Mouse (Mus musculus): Measurements from ENCODE around the gene Grip2.

The Grip2 gene

DNA sequence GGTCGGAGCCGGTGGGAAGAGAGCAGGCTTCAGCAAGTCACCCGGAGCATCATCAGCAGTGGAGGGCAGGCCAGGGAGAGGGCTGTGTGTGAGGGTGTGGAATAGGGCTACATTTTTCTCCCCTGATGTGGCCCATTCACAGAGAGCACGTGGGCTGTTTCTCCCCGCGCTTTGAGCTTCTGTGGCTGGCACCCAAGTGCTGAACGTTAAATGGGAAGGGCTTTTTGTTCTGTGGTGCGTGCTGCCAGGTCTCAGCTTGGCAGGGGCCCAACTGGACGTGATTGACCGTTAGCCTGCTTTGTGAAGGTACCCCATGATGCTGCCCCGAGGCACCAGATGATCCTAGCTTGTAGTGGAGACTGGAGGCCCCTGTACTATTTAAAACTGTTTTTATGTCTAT, 94.9 kb downstream of the Grip2 start:
- DNase-seq (ENCODE audit: low spot score in 2 of 2), result peak in 1 of 2 experiments; percentile 36

DNA sequence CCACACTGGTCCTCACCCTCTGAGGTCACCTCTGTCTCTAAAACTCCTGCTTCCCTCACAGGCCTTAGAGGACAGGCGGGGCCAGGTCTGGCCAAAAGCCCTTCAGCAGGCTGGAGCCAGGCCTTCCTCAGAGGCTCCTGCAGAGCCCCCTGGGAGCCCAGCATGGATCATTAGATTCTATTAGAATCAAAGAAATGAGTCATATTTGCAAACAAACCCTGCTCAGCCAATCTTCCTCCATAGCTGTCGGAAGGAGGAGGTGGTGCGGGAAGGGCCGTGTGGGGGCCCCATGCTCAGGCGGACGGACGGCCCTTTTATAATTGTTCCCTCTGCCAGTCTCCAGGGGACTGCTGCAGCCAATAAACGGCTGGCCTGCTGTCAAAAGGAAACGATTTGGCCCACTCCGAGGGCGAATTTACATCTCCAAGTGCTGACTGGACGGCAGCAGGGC, 97.3 kb downstream of the Grip2 start:
- peak; percentile 48 to 86 for DNase-seq (ENCODE audit: low spot score in 2 of 2)

DNA sequence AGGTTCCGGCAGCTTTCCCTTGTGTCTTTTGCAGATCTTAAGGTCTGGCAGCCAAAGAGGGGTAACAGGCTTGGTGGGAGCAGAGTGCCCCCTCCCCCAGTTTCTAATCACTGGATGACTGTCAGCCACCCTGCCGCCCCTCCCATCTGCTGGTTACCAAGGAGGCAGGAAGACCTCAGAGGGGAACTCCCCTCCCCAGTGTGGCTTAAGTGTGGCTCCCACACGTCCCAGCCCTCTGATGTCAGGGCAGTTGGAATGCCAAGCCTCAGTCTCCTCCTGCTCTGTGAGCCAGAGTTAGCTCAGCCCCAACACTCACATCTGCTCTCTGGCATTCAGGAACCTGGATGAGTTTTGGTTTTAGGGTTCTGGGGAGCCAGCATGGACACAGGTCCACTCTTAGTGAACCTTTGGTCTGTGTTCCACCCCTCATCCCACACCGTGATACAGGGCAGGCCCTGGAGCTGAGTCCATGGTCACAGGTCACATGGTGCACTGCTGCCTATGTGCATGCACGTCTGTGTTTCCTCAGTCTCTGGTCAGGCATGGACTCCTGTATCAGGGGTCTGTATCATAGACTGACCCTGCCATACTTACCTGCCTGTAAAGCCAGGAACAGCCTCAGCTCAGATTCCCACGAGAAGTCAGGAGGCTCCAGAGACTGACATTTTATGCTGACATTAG, 98.0 kb downstream of the Grip2 start:
- no peak for DNase-seq (ENCODE audit: low spot score in 2 of 2)

DNA sequence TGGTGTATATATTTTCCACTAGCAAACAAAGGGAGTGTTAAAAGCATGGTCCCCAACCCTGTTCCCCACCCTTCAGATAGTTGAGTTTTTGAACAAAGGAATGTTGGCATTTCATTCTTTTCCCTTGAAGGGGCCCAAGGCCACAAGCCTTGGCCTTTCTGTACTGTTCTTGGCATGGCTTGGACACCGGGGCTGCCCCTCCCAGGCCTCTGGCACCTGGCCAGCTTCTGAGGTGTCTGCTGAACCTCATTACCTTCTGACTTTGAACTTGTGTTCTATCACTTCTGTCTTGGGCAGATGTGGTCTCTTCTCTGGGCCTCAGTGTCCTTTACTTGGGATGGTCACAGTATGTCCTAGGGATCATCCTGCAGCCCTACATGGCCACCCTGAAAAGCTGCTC, 99.7 kb downstream of the Grip2 start:
- DNase-seq (ENCODE audit: low spot score in 2 of 2), result no peak

DNA sequence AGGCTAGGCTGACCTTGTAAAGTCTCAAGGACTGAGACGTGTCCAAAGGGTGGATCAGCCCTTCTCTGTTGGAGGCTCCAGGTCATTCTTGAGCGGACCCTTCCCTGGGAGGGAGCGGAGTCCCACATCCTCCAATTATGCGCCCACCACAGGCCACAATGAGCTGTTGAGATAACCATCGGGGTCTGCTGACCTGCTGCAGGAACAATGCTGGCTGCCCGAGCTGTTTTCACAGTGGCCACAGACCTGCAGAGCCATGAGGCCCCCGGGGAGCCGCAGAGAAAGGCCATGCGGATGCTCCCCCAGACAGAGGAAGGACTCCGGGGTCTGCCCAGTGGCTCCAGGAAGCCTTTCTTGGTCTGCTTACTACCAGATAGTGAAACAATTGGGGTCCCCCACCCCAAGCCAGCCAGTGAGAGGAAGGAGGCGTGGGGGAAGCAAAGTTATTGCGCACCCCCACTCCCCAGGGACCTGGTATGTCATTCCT, 105.8 kb downstream of the Grip2 start:
- no peak for DNase-seq (ENCODE audit: low spot score in 2 of 2)

DNA sequence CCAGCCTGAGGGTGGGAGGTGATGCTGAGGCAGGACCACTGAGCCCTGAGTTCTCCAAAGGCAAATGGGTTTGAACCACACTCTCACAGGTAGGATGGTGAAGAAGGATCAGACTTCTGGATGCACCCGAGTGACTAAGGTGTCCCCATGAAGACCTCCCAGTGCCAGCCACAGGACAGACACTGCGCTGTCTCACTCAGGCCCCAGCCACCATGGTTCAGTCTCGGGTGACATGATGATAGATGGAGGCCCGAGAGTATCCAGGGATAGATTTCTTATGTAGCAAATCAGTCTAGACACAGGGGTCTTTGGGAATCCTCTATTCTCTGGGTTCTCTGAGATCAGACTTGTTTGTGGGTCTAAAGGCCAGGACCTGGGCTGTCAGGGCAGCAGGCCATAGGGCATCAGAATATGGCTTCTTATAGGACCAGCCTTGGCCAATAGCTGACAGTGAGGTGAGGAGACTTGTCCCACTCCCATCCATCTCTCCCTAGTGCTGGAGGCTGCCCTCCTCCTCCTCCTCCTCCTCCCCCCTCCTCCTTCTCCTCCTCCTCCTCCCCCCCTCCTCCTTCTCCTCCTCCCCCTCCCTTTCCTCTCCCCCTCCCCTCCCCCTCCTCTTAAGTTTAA, 106.3 kb downstream of the Grip2 start:
- no peak for DNase-seq (ENCODE audit: low spot score in 2 of 2)

DNA sequence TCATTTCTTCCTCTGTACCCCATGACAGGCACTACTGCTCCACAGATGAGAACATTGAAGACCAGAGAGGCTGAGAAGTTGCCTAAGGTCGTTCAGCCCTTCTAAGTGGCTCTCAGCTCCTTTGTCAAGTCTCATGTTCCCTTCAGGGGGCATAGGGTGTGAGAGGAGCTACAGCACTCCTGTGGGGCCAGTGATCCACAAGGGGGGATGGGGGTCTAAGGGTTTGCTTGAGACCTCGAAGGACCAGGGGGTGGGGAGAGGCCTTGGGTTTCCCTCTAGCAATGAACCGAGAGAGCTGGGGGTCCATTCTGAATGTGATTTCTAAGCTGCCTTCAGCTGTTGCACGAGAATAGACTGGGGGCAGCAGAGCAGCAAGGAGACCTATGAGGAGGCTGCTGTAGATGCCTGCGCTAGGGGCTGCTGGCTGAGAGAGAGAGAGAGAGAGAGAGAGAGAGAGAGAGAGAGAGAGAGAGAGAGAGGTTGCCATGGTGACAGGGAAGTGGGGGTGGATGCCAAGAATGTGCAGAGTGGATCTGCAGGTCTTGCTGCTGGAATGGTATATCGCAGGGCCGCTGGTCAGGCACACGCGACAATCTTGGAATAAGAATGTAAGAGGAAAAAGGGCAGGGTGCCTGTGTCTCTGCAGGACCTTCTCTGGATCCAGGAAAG, 107.1 kb downstream of the Grip2 start:
- no peak for DNase-seq (ENCODE audit: low spot score in 2 of 2)

DNA sequence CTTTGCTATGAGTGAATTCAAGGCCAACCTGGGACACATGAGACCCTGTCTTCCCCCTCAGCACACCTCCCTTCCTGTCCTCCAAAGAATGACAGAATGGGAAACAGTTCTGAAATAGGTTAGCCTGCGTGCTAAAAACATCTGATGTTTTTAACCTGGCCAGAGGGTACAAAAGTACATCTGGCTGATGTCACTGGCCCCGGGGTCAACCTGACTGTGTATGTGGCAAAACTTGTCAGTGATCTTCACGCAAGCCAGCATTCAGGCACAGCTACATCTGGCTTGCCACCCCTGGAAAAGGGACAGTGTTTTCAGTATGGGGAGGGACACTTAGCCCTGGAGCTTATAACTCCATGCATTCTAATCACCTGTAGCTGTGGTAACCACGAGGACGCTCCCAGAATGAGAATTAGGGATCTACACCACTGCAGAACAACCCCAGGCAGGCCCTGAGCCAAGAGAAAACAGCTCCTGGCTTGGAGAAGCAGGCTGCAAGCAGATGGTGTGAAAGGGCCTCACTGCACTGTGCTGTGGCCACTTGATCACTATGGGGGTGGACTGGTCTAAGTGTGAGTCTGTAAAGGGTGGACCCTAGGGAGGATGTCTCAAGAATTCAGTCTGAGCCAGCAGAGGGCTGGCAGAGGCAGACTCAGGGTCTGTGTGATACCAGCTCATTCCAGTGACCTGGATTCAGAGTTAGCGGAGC, 107.9 kb downstream of the Grip2 start:
- no peak for DNase-seq (ENCODE audit: low spot score in 2 of 2)

DNA sequence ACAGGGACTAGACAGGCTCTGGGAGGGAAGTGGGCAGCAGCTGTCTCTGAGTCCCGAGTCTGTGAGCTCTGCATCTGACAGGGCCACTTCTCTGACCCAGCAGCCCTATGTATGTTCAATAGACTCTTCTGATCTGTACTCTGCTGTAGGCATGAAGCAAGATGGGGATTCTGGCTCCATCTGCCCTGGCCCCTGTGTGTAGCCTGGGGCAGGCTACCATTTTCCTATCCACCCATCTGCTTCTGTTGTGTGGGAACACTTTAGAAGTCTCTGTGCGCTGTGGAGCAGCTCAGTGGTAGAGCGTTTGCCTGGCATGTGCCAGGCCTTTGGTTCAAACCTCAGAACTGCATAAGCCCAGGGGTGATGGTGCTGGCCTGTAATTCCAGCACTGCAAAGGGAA, 108.4 kb downstream of the Grip2 start:
- no peak for DNase-seq (ENCODE audit: low spot score in 2 of 2)

DNA sequence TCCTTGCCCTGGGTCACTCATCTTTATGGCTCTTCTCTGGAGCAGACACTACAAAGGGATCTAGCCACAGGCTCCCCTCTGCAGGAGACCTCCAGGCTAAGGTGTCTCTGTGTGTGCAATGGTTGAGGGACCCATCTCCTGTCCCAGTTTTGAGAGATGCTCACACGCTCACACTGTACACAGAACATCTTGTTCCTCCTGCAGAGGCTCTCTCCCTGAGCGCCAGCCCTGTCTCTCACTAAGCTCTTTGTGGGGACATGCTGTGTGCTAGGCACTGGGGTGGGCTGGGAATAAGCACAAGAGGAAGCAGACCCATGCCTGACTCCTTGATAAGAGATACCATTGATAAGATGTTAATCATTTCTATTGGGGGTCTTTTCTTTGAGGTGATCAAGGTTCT, 109.0 kb downstream of the Grip2 start:
- no peak for DNase-seq (ENCODE audit: low spot score in 2 of 2)

DNA sequence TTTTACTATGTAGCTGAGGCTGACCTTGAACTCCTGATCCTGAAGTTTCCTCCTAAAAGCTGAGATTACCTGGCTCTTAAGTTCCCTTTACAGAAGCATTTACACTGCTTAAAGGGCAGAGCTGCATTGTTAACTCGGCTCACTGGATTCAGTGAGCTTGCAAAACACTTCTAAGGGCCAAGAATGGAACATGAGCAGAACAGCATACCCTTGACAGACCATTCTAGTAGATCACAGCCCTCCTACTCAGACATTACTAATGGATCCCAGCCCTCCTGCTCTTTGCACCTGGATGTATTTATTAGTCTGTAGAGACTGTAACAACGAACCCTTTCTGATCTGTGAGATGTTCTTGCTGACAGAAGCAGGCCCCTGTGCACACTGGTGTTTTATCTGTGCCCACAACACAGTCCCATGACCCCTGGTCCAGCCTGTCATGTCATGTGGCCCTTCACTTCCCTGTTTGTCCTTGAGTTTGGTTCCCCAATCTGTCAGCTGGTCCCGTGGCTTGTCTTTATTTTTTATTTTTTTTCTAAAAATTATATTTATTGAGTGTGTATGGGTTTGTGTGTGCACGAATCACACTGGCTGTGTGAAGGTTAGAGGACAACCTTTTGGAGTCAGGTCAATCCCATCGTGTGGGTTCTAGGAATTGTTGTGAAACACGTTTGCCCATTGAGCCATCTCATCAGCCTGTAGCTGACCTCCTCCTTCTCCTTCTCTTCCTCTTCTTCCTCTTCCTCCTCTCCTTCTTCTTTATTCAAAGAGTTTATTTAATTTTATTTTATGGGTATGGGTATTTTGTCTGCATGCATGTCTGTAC, 110.9 kb downstream of the Grip2 start:
- DNase-seq (ENCODE audit: low spot score in 2 of 2), result no peak

DNA sequence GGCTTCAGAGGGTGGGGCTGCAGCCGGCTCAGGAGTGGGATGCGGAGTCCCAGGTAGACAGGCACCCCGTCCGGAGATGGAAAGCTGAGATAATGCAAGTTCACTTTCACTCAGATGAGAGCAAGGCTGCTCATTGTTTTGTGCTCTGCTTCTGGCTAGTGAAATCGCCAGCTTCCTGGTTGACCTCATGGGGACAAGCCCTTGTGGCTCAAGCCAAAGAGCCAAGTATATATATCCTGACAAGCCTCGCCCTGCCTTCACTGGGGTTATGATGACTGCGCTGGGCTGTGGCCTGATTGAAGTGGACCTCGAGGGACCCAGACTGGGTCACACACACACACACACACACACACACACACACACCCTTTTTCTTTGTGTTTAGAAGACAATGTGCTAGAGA, 112.0 kb downstream of the Grip2 start:
- DNase-seq (ENCODE audit: low spot score in 2 of 2), result peak in 1 of 2 experiments; percentile 34

DNA sequence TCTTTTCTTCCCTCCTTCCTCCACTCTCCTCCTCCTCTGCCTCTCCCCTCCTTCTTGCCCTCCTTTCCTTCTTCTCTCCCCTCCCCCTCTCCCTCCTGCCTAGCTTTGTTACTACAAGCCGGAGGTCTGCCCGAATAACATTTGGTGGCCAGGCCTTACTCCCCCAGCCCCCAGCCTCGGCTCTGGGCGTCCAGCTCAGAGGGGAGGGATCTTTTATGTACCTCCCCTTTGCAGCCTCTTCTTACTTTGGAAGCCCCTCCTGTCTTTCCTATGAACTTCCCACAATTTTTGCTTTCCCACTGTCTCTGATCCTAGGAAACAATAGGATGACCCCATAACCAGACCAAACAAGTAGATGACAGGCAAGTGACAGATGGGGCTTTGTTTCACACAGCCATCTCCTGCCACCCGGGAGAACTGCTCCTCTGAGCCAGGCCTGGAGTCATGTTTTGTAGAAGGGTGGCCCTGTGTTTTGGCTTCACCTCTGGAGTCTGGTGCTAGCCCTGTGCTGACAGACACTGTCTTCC, 113.6 kb downstream of the Grip2 start:
- DNase-seq (ENCODE audit: low spot score in 2 of 2), result no peak

DNA sequence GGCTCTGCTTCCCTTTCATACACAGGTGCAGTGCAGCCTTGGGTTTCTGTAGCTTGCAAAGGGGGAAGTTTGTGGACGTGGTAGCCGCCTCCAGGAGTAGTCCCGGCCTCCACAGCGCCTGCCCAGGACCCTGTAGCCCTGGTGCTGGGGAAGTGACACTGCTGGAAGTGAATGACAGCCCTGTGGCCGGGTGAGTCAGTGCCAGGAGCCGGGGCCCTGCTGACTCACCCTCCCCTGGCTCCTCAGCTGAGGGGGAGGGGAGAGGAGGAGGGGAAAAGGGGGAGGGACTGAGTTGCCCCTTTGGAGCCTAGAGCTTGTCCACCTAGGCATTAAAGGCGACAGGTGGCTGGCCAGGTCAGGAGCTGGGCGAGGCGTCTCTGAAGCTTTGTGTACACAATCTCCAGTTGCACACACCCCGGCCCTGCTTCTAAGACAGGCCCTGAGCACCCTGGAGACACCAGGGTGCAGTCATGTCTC, 114.2 kb downstream of the Grip2 start:
- DNase-seq (ENCODE audit: low spot score in 2 of 2), result peak; percentile 68 to 73

DNA sequence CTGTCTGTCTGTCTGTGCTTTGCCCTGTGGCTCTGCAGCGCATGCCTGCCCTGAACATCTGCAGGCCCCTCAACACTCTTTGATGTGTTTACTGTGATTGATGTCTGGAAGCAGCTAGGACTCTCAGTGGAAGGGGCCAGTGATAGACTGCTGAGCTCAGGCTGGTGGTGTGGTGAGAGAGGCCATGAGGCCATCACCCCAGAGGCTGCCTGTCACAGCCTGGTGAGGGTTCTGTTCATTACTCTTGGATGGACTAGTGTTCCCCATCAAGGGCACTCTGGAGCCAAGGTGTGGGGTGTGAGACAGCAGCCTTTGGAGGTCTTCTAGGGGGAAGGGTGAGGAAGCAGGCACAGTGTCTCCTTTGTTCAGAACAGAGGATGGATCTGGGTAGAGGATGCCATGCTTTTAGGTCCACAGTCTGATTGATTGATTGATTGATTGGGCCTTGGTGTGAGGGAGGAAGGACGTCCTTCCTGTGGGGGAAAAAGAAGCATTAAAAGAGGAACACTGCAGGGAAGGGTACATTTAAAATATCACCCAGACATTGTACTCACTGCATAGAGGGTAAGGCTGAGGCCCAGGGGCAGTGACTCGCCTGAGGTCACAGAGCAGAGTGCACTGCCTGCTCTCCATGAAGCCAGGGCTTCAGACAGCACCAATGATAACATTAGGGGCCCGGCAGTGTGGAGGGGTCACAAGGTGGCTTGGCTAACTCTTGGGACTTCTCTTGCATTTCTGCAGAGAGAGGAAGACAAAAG, 114.8 kb downstream of the Grip2 start:
- DNase-seq (ENCODE audit: low spot score in 2 of 2), result no peak

All from urinary bladder, postnatal 36 days (tissue).